Mouse (Mus musculus) thymus, postnatal 4 days (tissue): ENCODE results near the gene 4930402H24Rik.
A peak's percentile ranks its signal among the peaks of the same experiment; 100 is the strongest.

Source experiments
- DNase-seq: peaks from one replicate; pipeline ENCODE4 v3.0.0; 2021

The 4930402H24Rik gene

GRCm38 (mm10) chr2:130803706-130804105, 102.5 kb downstream of the 4930402H24Rik start:
- peak; percentile 10 for DNase-seq

- DNase-seq: no peak
These were observed 110.5 kb downstream of the 4930402H24Rik start for GRCm38 (mm10) chr2:130795731-130796130.

- DNase-seq: no peak
These were observed 114.5 kb downstream of the 4930402H24Rik start for GRCm38 (mm10) chr2:130791722-130792121.

GRCm38 (mm10) chr2:130789642-130790041, 116.6 kb downstream of the 4930402H24Rik start:
- no peak for DNase-seq

GRCm38 (mm10) chr2:130789039-130789438, 117.2 kb downstream of the 4930402H24Rik start:
- DNase-seq: no peak

- DNase-seq: no peak
These were observed 121.3 kb downstream of the 4930402H24Rik start for GRCm38 (mm10) chr2:130784939-130785338.

GRCm38 (mm10) chr2:130780615-130781303, 125.4 kb downstream of the 4930402H24Rik start:
- DNase-seq: no peak

- no peak for DNase-seq
These were observed 126.3 kb downstream of the 4930402H24Rik start for GRCm38 (mm10) chr2:130779935-130780334.

- no peak for DNase-seq
These were observed 129.6 kb downstream of the 4930402H24Rik start for GRCm38 (mm10) chr2:130776610-130777009.

GRCm38 (mm10) chr2:130767483-130767882, 138.7 kb downstream of the 4930402H24Rik start:
- DNase-seq: peak; percentile 16

- DNase-seq: no peak
These were observed 140.8 kb downstream of the 4930402H24Rik start for GRCm38 (mm10) chr2:130765396-130765795.

GRCm38 (mm10) chr2:130760876-130761275, 145.3 kb downstream of the 4930402H24Rik start:
- no peak for DNase-seq

GRCm38 (mm10) chr2:130755061-130755607, 151.1 kb downstream of the 4930402H24Rik start:
- no peak for DNase-seq

GRCm38 (mm10) chr2:130754596-130754995, 151.6 kb downstream of the 4930402H24Rik start:
- DNase-seq: no peak

- DNase-seq: no peak
These were observed 155.8 kb downstream of the 4930402H24Rik start for GRCm38 (mm10) chr2:130750449-130750848.

GRCm38 (mm10) chr2:130749708-130750107, 156.5 kb downstream of the 4930402H24Rik start:
- DNase-seq: no peak

GRCm38 (mm10) chr2:130743576-130743975, 162.6 kb downstream of the 4930402H24Rik start:
- DNase-seq: no peak

- DNase-seq: no peak
These were observed 166.1 kb downstream of the 4930402H24Rik start for GRCm38 (mm10) chr2:130740096-130740495.

GRCm38 (mm10) chr2:130738019-130738418, 168.2 kb downstream of the 4930402H24Rik start:
- no peak for DNase-seq

GRCm38 (mm10) chr2:130735281-130735680, 170.9 kb downstream of the 4930402H24Rik start:
- DNase-seq: no peak

GRCm38 (mm10) chr2:130733444-130733843, 172.8 kb downstream of the 4930402H24Rik start:
- no peak for DNase-seq

GRCm38 (mm10) chr2:130731855-130732254, 174.4 kb downstream of the 4930402H24Rik start:
- no peak for DNase-seq

GRCm38 (mm10) chr2:130730746-130731145, 175.5 kb downstream of the 4930402H24Rik start:
- DNase-seq: no peak

- no peak for DNase-seq
These were observed 177.2 kb downstream of the 4930402H24Rik start for GRCm38 (mm10) chr2:130728906-130729585.
